Mouse (Mus musculus) limb, embryonic 14.5 days (tissue): ENCODE results near the gene Scgb2a2. TPM values are rescaled to one million over a fixed set of nuclear protein-coding genes. Genes with fewer than 3 reads are reported as not detected.
"Not testable (repeated sequence)": the region's sequence is repeated elsewhere in the genome, so short reads cannot be mapped to it uniquely, and the experiment has no call there.

Experiments used
- ATAC-seq: fragments of 200-750 bp; cut with Nextera tagmentation; 2 replicates; pipeline ENCODE4 v1.8.0; 2017; ENCODE audit warnings: low read depth, moderate number of reproducible peaks, moderate TSS enrichment; ENCODE audit not compliant: low FRiP score
- DNase-seq: peaks from one replicate; pipeline ENCODE4 v3.0.0-alpha.2; 2015; ENCODE audit warnings: low spot score
- H3K27ac ChIP-seq: fragments of 300-500 bp; sonication (generic); replicated peaks from 2 replicates; pipeline ENCODE4 v1.5.1; 2014; ENCODE audit warnings: low read depth, mild to moderate bottlenecking, low read length, moderate library complexity, mixed read lengths
- H3K27me3 ChIP-seq: fragments of 300-500 bp; sonication (generic); 2 replicates; pipeline ENCODE4 v1.6.1; 2014; ENCODE audit warnings: low read length, mixed read lengths; ENCODE audit not compliant: control insufficient read depth, insufficient read depth
- H3K36me3 ChIP-seq: fragments of 300-500 bp; sonication (generic); 2 replicates; pipeline ENCODE4 v1.6.1; 2014; ENCODE audit warnings: mild to moderate bottlenecking, low read length, moderate library complexity, mixed read lengths; ENCODE audit not compliant: control insufficient read depth, insufficient read depth
- H3K4me1 ChIP-seq: fragments of 300-500 bp; sonication (generic); 2 replicates; pipeline ENCODE4 v1.6.1; 2014; ENCODE audit warnings: antibody characterized with exemption, low read length, mixed read lengths; ENCODE audit not compliant: control insufficient read depth, insufficient read depth
- H3K4me2 ChIP-seq: fragments of 300-500 bp; sonication (generic); replicated peaks from 2 replicates; pipeline ENCODE4 v1.6.1; 2014; ENCODE audit warnings: low read depth, mild to moderate bottlenecking, low read length, moderate library complexity; ENCODE audit not compliant: severe bottlenecking
- H3K4me3 ChIP-seq: fragments of 300-500 bp; sonication (generic); replicated peaks from 2 replicates; pipeline ENCODE4 v1.5.1; 2014; ENCODE audit warnings: low read length
- H3K9ac ChIP-seq: fragments of 300-500 bp; sonication (generic); 2 replicates; pipeline ENCODE4 v1.6.1; 2014; ENCODE audit warnings: mild to moderate bottlenecking, low read depth, low read length, moderate library complexity; ENCODE audit not compliant: severe bottlenecking
- H3K9me3 ChIP-seq: fragments of 300-500 bp; sonication (generic); 2 replicates; pipeline ENCODE4 v1.6.1; 2016; ENCODE audit warnings: low read length; ENCODE audit not compliant: control insufficient read depth
- POLR2A ChIP-seq: fragments of 200-500 bp; IDR thresholded peaks from 2 replicates; pipeline ENCODE4 v1.8.0; 2012; ENCODE audit warnings: inconsistent platforms, mild to moderate bottlenecking, moderate library complexity, borderline replicate concordance; ENCODE audit not compliant: insufficient read depth, insufficient read length; ENCODE audit errors: extremely low read depth
- WGBS: fragments of 180-500 bp; shearing (Covaris S2); extraction: QIAGEN DNeasy Blood & Tissue Kit; methylation state at CpG from one replicate; pipeline ENCODE4 v1.1.7; 2014; 5-methylcytosine and 5-hydroxymethylcytosine counted together
- polyA plus RNA-seq, 2 experiments: library from polyadenylated mRNA; depleted of rRNA in 1 of 2; stranded (reverse) in 1 of 2; unstranded in 1 of 2; fragments of >200 nt; fragmentation: Nextera tagmentation in 1 of 2; extraction: Ambion mirVana in 1 of 2; gene quantifications; 2 replicates each; pipeline versions ENCODE4 v1.2.1 to v1.2.3; 2012 to 2014

Gene Scgb2a2
- polyA plus RNA-seq (2012; rRNA removed) (not detected in 2 replicates), polyA plus RNA-seq (2014; fragmentation: Nextera tagmentation; extraction: Ambion mirVana) (not detected in 2 replicates)

DNA sequence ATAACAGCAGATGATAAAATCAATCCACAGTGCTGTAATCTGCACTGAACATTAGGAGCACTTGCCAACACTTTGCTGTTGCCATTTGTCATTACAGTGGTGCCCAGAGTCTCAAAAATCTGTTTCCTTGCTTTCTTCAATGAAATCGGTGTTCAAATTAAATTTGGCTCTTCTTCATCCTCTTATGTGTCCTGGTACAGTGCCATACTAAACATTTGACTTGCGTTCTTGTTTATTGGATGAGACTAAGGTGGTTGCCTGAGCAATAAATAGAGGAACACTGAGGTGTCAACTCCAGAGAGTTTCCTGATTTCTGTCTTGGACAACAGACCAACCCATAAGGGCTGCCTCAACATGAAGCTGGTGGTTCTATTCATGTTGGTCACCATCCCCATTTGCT lies at the start of gene Scgb2a2:
Scgb2a2 (plus strand) TSS at position 301 of the 400 bp plus-strand sequence.
- Histone ChIP-seq H3K9ac (no peak within 1 kb of the TSS), H3K27ac (no peak within 1 kb of the TSS), H3K4me3 (no peak within 1 kb of the TSS), H3K4me2 (no peak within 1 kb of the TSS), H3K27me3 (no peaks in the 10 kb centered on the region), H3K4me1 (no peaks in the 10 kb centered on the region), H3K9me3 (no peaks in the 10 kb centered on the region), H3K36me3 (no peaks in the 10 kb centered on the region)
- DNase-seq (no peak), ATAC-seq (no peak)
- 77% methylated on average over 2 of the region's 2 CpGs for WGBS
- no peak for TF ChIP-seq POLR2A

DNA sequence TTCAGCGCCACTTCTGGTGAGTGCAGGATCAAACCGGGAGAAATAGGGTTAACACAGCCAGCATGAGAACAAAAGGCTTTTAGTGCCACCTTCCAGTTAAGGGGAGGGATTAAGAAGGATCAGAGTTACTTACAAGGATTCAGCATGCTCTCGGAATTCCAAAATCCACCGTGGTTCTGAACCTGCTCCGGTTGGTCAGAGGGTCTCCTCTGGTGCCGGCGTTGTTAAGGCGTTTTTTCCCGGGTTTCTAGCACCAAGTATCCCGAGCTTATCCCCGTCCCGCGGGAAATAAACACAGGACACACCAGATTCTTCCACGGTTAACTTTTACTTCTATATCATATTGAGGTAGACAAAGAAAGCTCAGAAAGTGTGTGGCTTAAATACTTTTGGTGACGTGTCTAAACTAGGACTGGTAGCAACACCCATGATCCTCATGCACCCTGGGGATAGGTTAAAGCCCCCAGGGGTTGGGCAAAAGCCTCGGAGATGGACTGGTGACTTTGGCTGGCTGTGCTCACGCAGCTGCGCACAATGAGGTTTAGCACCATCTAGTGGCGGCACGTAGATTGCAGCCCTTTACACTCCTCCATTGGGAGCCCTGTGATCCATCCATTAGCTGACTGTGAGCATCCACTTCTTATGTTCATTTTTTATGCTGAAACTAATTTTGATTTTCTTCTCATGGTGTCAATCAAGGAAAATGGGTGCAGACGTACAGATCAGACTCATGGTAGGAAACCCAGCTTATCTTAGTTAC lies 10.6 kb upstream of the Scgb2a2 start:
- not testable (repeated sequence) for H3K4me1 ChIP-seq, DNase-seq, H3K9me3 ChIP-seq, H3K9ac ChIP-seq, H3K27me3 ChIP-seq, H3K36me3 ChIP-seq, H3K27ac ChIP-seq
- peak overlapping the region; percentile 28; the same call in 1 of the 2 replicates for H3K4me2 ChIP-seq
- 14% methylated on average over 17 of the region's 21 CpGs for WGBS
- peak overlapping the region; percentile 24; the same call in 1 of the 2 replicates for H3K4me3 ChIP-seq
- ATAC-seq = peak; percentile 82; the same call in 1 of the 2 replicates

DNA sequence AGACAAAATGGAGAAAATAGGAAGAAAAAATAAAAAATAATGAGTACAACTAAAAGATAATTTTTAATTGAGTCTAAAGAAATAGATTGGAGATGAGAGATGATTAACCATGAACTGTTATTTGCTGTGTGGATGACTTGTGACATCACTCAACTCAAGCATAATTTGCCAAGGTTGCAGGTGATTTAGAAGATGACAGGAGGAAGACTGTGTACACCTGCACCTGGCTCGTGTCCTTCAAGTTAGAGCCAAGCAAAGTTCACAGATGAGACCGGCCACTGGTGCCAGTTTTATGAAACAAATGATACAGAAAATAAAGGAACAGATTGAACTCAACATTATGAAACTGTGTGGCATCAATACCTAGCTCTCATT lies 10.0 kb upstream of the Scgb2a2 start:
- Histone ChIP-seq H3K4me3 (no peak overlapping the region), H3K27ac (no peak overlapping the region), H3K4me1 (no peaks in the 10 kb centered on the region), H3K9ac (no peak overlapping the region), H3K27me3 (no peaks in the 10 kb centered on the region), H3K36me3 (no peaks in the 10 kb centered on the region), H3K4me2 (no peak overlapping the region), H3K9me3 (no peaks in the 10 kb centered on the region)
- no peak for ATAC-seq
- DNase-seq = no peak
- TF ChIP-seq POLR2A = no peak
- 59% methylated on average over 2 of the region's 2 CpGs for WGBS

DNA sequence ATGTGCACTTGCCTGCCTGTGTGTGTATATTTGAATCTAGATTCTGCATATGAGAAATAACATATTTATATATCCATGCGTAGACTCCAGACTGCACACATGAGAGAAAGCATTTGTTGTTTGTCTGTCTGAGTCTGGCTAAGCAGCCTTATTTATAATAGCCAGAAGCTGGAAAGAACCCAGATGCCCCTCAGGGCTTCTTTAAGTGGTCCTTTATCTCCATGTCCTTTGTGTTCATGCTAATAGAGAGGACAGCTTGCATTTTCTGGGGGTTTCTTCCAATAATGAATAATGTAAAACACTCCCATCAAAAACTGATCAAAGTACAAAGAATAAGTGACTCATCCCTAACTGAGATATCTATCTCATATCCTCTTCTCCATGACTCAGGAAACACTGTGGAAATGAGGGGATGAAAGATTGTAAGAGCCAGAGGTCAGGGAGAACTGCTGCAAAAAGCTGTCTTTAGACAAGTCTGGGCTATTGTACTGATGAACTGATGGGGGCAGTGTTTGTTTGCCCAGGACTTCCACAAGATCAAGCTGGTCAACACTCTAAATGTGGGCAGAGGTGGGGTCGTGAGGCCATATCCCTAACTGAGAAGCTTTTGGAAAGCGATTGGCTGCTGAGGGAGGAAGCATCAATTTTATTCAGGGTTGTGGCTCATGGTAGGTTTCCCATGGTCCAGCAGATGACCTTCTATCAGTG lies 2.2 kb downstream of the Scgb2a2 start:
- H3K9me3 ChIP-seq, H3K27me3 ChIP-seq, H3K36me3 ChIP-seq, DNase-seq, H3K27ac ChIP-seq, H3K4me1 ChIP-seq, H3K9ac ChIP-seq, H3K4me3 ChIP-seq, H3K4me2 ChIP-seq, ATAC-seq: not testable (repeated sequence)
- WGBS = 56% methylated on average over 3 of the region's 3 CpGs

DNA sequence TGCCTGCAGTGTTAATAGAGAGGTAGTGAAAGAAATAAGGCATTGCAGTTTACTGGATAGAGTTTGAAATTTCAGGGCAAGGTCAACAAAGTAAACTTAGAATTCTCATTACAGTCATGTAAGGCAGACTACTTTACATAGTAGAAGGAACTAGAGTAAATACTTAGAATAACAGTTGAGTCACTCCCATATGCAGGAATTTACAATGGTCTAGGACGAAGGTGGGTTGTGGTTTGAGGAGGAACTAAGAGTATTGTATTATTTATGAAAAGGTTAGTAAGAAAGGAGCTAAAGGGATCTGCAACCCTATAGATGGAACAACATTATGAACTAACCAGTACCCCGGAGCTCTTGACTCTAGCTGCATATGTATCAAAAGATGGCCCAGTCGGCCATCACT lies 13.5 kb downstream of the Scgb2a2 start:
- WGBS = 94% methylated on average over 2 of the region's 3 CpGs
- H3K9ac ChIP-seq, H3K9me3 ChIP-seq, H3K36me3 ChIP-seq, H3K27me3 ChIP-seq, H3K4me3 ChIP-seq, H3K4me1 ChIP-seq, H3K27ac ChIP-seq, ATAC-seq, DNase-seq, H3K4me2 ChIP-seq: not testable (repeated sequence)
